8 mouse cellular contexts compared by ENCODE assay signal in the genomic region with DNA sequence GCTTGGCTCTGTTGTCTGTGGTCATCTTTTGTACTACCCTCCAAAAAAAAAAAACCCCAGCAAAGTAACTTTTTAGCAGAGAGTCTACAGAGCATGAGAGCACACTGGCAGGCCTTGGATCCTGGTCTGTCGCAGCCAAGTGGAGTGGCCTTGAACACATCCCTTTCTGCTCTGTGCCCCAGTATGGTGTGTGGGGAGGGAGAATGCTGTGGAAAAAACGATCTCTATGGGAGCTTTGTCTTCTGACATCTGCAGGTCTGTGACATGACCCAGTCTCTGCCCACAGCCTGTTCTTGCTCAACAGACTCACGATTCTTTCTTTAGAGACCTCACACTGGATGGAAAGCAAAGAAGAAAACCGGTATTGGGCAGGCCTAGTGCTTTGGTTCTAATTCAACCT. TPM values are rescaled to one million over a fixed set of nuclear protein-coding genes. Genes with fewer than 3 reads are reported as not detected.
DNase-seq lines count a peak whose midpoint lies in the region; ATAC-seq lines count a peak whose summit lies in the region.

No protein-coding gene starts in this region.

- H3K4me1 ChIP-seq in heart, embryonic 14.5 days (ENCODE audit: control insufficient read depth in 2 of 2, insufficient read depth in 2 of 2, low read length in 2 of 2) = peaks cover 18 to 31% of the 10 kb centered on the region in 2 experiments
- peaks cover 37% of the 10 kb centered on the region for H3K4me1 ChIP-seq in midbrain, embryonic 10.5 days

- WGBS in heart, embryonic 14.5 days = 55% methylated on average over 4 of the region's 4 CpGs
- WGBS in midbrain, embryonic 10.5 days = 81% methylated on average over 4 of the region's 4 CpGs

- no peak for DNase-seq in heart, postnatal 14 days
- peak; percentile 56 for DNase-seq in adrenal gland, postnatal 14 days
- DNase-seq in midbrain, embryonic 10.5 days (ENCODE audit: low spot score) = no peak
- DNase-seq in gastrocnemius, postnatal 25 days = no peak
- DNase-seq in thymus, postnatal 14 days = no peak

- H3K9me3 ChIP-seq in heart, embryonic 14.5 days (ENCODE audit: control insufficient read depth, low read length) = no peaks in the 10 kb centered on the region
- H3K9me3 ChIP-seq in midbrain, embryonic 10.5 days (replicated peaks) = no peaks in the 10 kb centered on the region

- peak overlapping the region; percentile 97 for H3K4me2 ChIP-seq in heart, embryonic 14.5 days (ENCODE audit: low read length)

- intact Hi-C loops in heart, postnatal 14 days (cut with DNase I) = loop anchor here (2.0 kb wide), 1 partner anchor 14 kb away; no protein-coding TSS in a partner anchor

- no peak for ATAC-seq in heart, embryonic 14.5 days (ENCODE audit: insufficient number of reproducible peaks, insufficient read depth, low FRiP score, low read depth)
- peak; percentile 43 for ATAC-seq in granulocyte monocyte progenitor cell, adult 5-6 weeks (replicated peaks; ENCODE audit: poor library complexity, severe bottlenecking)
- ATAC-seq in erythroid progenitor cell, adult 5-6 weeks (replicated peaks; ENCODE audit: low FRiP score, poor library complexity, severe bottlenecking) = no peak

- peak overlapping the region in 1 of 2 experiments; percentile 86; a peak in 2 of 4 replicates for H3K4me3 ChIP-seq in heart, embryonic 14.5 days (ENCODE audit: control insufficient read depth in 1 of 2, insufficient read depth in 1 of 2, low read depth in 1 of 2, low read length in 2 of 2)
- peak overlapping the region; percentile 80 for H3K4me3 ChIP-seq in midbrain, embryonic 10.5 days

- H3K27me3 ChIP-seq in heart, embryonic 14.5 days (ENCODE audit: control insufficient read depth, insufficient read depth, low read length) = no peaks in the 10 kb centered on the region
- no peaks in the 10 kb centered on the region for H3K27me3 ChIP-seq in midbrain, embryonic 10.5 days (ENCODE audit: low read depth, poor library complexity, severe bottlenecking)

- peak overlapping the region; percentile 94 for H3K9ac ChIP-seq in heart, embryonic 14.5 days (ENCODE audit: low read length)

- peaks cover 41% of the 10 kb centered on the region for H3K36me3 ChIP-seq in heart, embryonic 14.5 days (ENCODE audit: control insufficient read depth, insufficient read depth, low read length)
- peaks cover 47% of the 10 kb centered on the region for H3K36me3 ChIP-seq in midbrain, embryonic 10.5 days

- peak overlapping the region; percentile 56 to 95 for H3K27ac ChIP-seq in heart, embryonic 14.5 days (replicated peaks in 1 of 2; ENCODE audit: control insufficient read depth in 1 of 2, insufficient read depth in 1 of 2, low read depth in 2 of 2, low read length in 2 of 2)
- peak overlapping the region; percentile 95 for H3K27ac ChIP-seq in midbrain, embryonic 10.5 days (replicated peaks)

RNA-seq across cellular contexts. Expression of a gene that starts 1.6 kb away (rescaled TPM):
- polyA plus RNA-seq in heart, embryonic 14.5 days (2014; fragmentation: Nextera tagmentation; extraction: Ambion mirVana) = 51.7 and 57.3 TPM in 2 replicates
- total RNA-seq in heart, postnatal 14 days (2021) = 10 to 100 TPM; 69.8 to 77.4 TPM
- 128 and 136 TPM in 2 replicates for total RNA-seq in adrenal gland, postnatal 14 days (2021)
- total RNA-seq in granulocyte monocyte progenitor cell, adult 5-6 weeks (2014; fragmentation: Nextera tagmentation) = 90.7 and 111 TPM in 2 replicates
- total RNA-seq in granulocyte monocyte progenitor cell, adult 5-6 weeks (2017) = 52.5 and 53.0 TPM in 2 replicates
- polyA plus RNA-seq in midbrain, embryonic 10.5 days (2016; fragmentation: Nextera tagmentation; extraction: Ambion mirVana) = 53.8 and 54.9 TPM in 2 replicates
- total RNA-seq in erythroid progenitor cell, adult 5-6 weeks (2015; ENCODE audit: low replicate concordance) = 46.5 and 49.0 TPM in 2 replicates
- 18.6 and 19.3 TPM in 2 replicates for total RNA-seq in erythroid progenitor cell, adult 5-6 weeks (2017; ENCODE audit: low replicate concordance)
- total RNA-seq in gastrocnemius, postnatal 25 days (2021) = 10 to 100 TPM; 21.4 to 23.8 TPM

RNA-seq across cellular contexts. Expression of a gene that starts 5.2 kb away (rescaled TPM):
- polyA plus RNA-seq in heart, embryonic 14.5 days (2014; fragmentation: Nextera tagmentation; extraction: Ambion mirVana) = 0.67 and 2.7 TPM in 2 replicates
- total RNA-seq in heart, postnatal 14 days (2021) = 1 to 10 TPM; 3.1 to 3.8 TPM
- total RNA-seq in adrenal gland, postnatal 14 days (2021) = 3.8 and 5.6 TPM in 2 replicates
- 13.0 and 27.7 TPM in 2 replicates for total RNA-seq in granulocyte monocyte progenitor cell, adult 5-6 weeks (2014; fragmentation: Nextera tagmentation)
- 3.6 and 11.3 TPM in 2 replicates for total RNA-seq in granulocyte monocyte progenitor cell, adult 5-6 weeks (2017)
- polyA plus RNA-seq in midbrain, embryonic 10.5 days (2016; fragmentation: Nextera tagmentation; extraction: Ambion mirVana) = 0.68 and 1.1 TPM in 2 replicates
- total RNA-seq in erythroid progenitor cell, adult 5-6 weeks (2015; ENCODE audit: low replicate concordance) = 9.2 and 11.9 TPM in 2 replicates
- 8.1 TPM in 1 of 2 replicates, not detected in the other for total RNA-seq in erythroid progenitor cell, adult 5-6 weeks (2017; ENCODE audit: low replicate concordance)
- 1 to 10 TPM in 1 of 2 experiments, under 1 TPM in 1; 0.49 to 1.6 TPM for total RNA-seq in gastrocnemius, postnatal 25 days (2021)

RNA-seq across cellular contexts. Expression of a gene that starts 15.8 kb away (rescaled TPM):
- polyA plus RNA-seq in heart, embryonic 14.5 days (2014; fragmentation: Nextera tagmentation; extraction: Ambion mirVana) = 102 and 121 TPM in 2 replicates
- 10 to 100 TPM; 62.9 to 77.1 TPM for total RNA-seq in heart, postnatal 14 days (2021)
- 129 and 173 TPM in 2 replicates for total RNA-seq in adrenal gland, postnatal 14 days (2021)
- 29.6 and 42.6 TPM in 2 replicates for total RNA-seq in granulocyte monocyte progenitor cell, adult 5-6 weeks (2014; fragmentation: Nextera tagmentation)
- total RNA-seq in granulocyte monocyte progenitor cell, adult 5-6 weeks (2017) = 16.2 and 17.4 TPM in 2 replicates
- polyA plus RNA-seq in midbrain, embryonic 10.5 days (2016; fragmentation: Nextera tagmentation; extraction: Ambion mirVana) = 41.0 and 60.5 TPM in 2 replicates
- total RNA-seq in erythroid progenitor cell, adult 5-6 weeks (2015; ENCODE audit: low replicate concordance) = 182 and 256 TPM in 2 replicates
- total RNA-seq in erythroid progenitor cell, adult 5-6 weeks (2017; ENCODE audit: low replicate concordance) = 61.6 and 74.1 TPM in 2 replicates
- total RNA-seq in gastrocnemius, postnatal 25 days (2021) = 10 to 100 TPM; 63.8 to 69.0 TPM

RNA-seq across cellular contexts. Expression of a gene that starts 20.3 kb away (rescaled TPM):
- 0.26 TPM in 1 of 2 replicates, not detected in the other for polyA plus RNA-seq in heart, embryonic 14.5 days (2014; fragmentation: Nextera tagmentation; extraction: Ambion mirVana)
- under 1 TPM; 0.44 to 0.62 TPM for total RNA-seq in heart, postnatal 14 days (2021)
- 1.2 and 1.5 TPM in 2 replicates for total RNA-seq in adrenal gland, postnatal 14 days (2021)
- 0.58 TPM in 1 of 2 replicates, not detected in the other for total RNA-seq in granulocyte monocyte progenitor cell, adult 5-6 weeks (2014; fragmentation: Nextera tagmentation)
- not detected in 2 replicates for total RNA-seq in granulocyte monocyte progenitor cell, adult 5-6 weeks (2017)
- 0.42 and 0.64 TPM in 2 replicates for polyA plus RNA-seq in midbrain, embryonic 10.5 days (2016; fragmentation: Nextera tagmentation; extraction: Ambion mirVana)
- total RNA-seq in erythroid progenitor cell, adult 5-6 weeks (2015; ENCODE audit: low replicate concordance) = 2.1 and 4.3 TPM in 2 replicates
- 2.6 and 2.7 TPM in 2 replicates for total RNA-seq in erythroid progenitor cell, adult 5-6 weeks (2017; ENCODE audit: low replicate concordance)
- under 1 TPM; 0.20 to 0.62 TPM for total RNA-seq in gastrocnemius, postnatal 25 days (2021)

RNA-seq across cellular contexts. Expression of a gene that starts 31.3 kb away (rescaled TPM):
- 132 and 146 TPM in 2 replicates for polyA plus RNA-seq in heart, embryonic 14.5 days (2014; fragmentation: Nextera tagmentation; extraction: Ambion mirVana)
- 10 to 100 TPM; 38.8 to 49.6 TPM for total RNA-seq in heart, postnatal 14 days (2021)
- total RNA-seq in adrenal gland, postnatal 14 days (2021) = 94.7 and 109 TPM in 2 replicates
- 160 and 219 TPM in 2 replicates for total RNA-seq in granulocyte monocyte progenitor cell, adult 5-6 weeks (2014; fragmentation: Nextera tagmentation)
- total RNA-seq in granulocyte monocyte progenitor cell, adult 5-6 weeks (2017) = 131 and 137 TPM in 2 replicates
- polyA plus RNA-seq in midbrain, embryonic 10.5 days (2016; fragmentation: Nextera tagmentation; extraction: Ambion mirVana) = 376 and 407 TPM in 2 replicates
- total RNA-seq in erythroid progenitor cell, adult 5-6 weeks (2015; ENCODE audit: low replicate concordance) = 63.7 and 105 TPM in 2 replicates
- 52.8 and 67.6 TPM in 2 replicates for total RNA-seq in erythroid progenitor cell, adult 5-6 weeks (2017; ENCODE audit: low replicate concordance)
- 10 to 100 TPM; 21.7 to 26.8 TPM for total RNA-seq in gastrocnemius, postnatal 25 days (2021)
